Mouse (Mus musculus) limb, embryonic 13.5 days (tissue): ENCODE measurements around the gene Spag9. TPM values are rescaled to one million over a fixed set of nuclear protein-coding genes. Genes with fewer than 3 reads are reported as not detected.
"Not testable (repeated sequence)": the region's sequence is repeated elsewhere in the genome, so short reads cannot be mapped to it uniquely, and the experiment has no call there.

ENCODE experiments used
- ATAC-seq: fragments of 200-750 bp; cut with Nextera tagmentation; 2 replicates; pipeline ENCODE4 v1.8.0; 2017; ENCODE audit warnings: low read depth, moderate number of reproducible peaks, moderate TSS enrichment; ENCODE audit not compliant: low FRiP score
- H3K27ac ChIP-seq: fragments of 300-500 bp; sonication (generic); 2 replicates; pipeline ENCODE4 v1.5.1; 2015; ENCODE audit warnings: inconsistent platforms, mild to moderate bottlenecking, moderate library complexity
- H3K27me3 ChIP-seq: fragments of 300-500 bp; sonication (generic); 2 replicates; pipeline ENCODE4 v1.6.1; 2015; ENCODE audit warnings: mild to moderate bottlenecking, inconsistent platforms
- H3K36me3 ChIP-seq: fragments of 300-500 bp; sonication (generic); 2 replicates; pipeline ENCODE4 v1.6.1; 2015; ENCODE audit warnings: inconsistent platforms, mild to moderate bottlenecking, moderate library complexity
- H3K4me1 ChIP-seq: fragments of 300-500 bp; sonication (generic); 2 replicates; pipeline ENCODE4 v1.6.1; 2015; ENCODE audit warnings: inconsistent platforms
- H3K4me2 ChIP-seq: fragments of 300-500 bp; sonication (generic); replicated peaks from 2 replicates; pipeline ENCODE4 v1.6.1; 2015; ENCODE audit warnings: inconsistent platforms, mild to moderate bottlenecking, moderate library complexity
- H3K4me3 ChIP-seq: fragments of 300-500 bp; sonication (generic); 2 replicates; pipeline ENCODE4 v1.5.1; 2015; ENCODE audit warnings: moderate library complexity, mild to moderate bottlenecking, inconsistent platforms
- H3K9ac ChIP-seq: fragments of 300-500 bp; sonication (generic); 2 replicates; pipeline ENCODE4 v1.6.1; 2015; ENCODE audit warnings: mild to moderate bottlenecking, inconsistent platforms
- H3K9me3 ChIP-seq: fragments of 300-500 bp; sonication (generic); 2 replicates; pipeline ENCODE4 v1.6.1; 2016; ENCODE audit warnings: inconsistent platforms
- WGBS: fragments of 180-500 bp; shearing (Covaris S2); methylation state at CpG from one replicate; pipeline ENCODE4 v1.1.7; 2015; 5-methylcytosine and 5-hydroxymethylcytosine counted together
- polyA plus RNA-seq: library from polyadenylated mRNA; unstranded; fragments of >200 nt; fragmentation: Nextera tagmentation; extraction: Ambion mirVana; gene quantifications from 2 replicates; pipeline ENCODE4 v1.2.1, GENCODE M21; 2015

Gene Spag9
- polyA plus RNA-seq, 1 experiment from 2014 or later, result 44.1 TPM

DNA sequence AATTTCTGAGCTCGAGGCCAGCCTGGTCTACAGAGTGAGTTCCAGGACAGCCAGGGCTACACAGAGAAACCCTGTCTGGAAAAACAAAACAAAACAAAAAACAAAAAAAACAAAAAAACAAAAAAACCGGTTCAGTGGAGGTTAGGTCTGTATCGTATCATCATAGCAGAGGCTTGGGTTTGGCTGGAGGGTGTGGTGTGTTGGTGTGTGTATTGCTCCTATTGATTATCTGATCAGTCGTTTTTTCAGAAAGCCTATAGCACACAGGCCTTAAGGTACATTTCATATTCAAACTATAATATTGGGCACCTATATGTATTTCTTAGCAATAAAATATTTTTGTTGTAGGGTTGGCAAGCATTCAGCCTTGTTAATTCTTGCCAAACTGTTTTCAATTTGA, 36.2 kb downstream of the Spag9 start:
- H3K9me3 ChIP-seq, result no peaks in the 10 kb centered on the region
- no peak overlapping the region for H3K4me3 ChIP-seq
- no peaks in the 10 kb centered on the region for H3K4me1 ChIP-seq
- WGBS, result 85% methylated on average over 4 of the region's 4 CpGs
- H3K36me3 ChIP-seq, result no peaks in the 10 kb centered on the region
- H3K9ac ChIP-seq, result no peak overlapping the region
- H3K27me3 ChIP-seq, result no peaks in the 10 kb centered on the region
- no peak overlapping the region for H3K4me2 ChIP-seq
- no peak overlapping the region for H3K27ac ChIP-seq
- ATAC-seq, result no peak

DNA sequence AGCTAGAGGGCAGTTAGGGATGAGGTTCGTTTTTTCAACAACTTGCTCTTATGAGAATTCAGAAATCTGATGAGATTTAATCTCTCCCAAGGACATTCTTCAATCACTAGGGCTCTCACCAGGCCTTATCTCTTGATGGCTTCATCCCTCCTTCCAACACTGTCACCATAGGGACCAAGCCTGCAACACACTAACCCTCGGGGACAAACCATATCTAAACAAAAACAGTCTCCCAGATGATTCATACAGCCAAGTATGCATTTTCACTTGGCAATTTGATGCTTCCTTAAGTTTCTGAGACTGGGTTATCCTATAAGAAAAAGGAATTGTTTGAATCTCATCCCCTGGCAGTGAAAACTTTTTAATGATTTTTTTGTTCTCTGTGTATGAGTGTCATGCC, 37.1 kb downstream of the Spag9 start:
- no peak overlapping the region for H3K9ac ChIP-seq
- H3K4me3 ChIP-seq, result no peak overlapping the region
- no peaks in the 10 kb centered on the region for H3K36me3 ChIP-seq
- H3K4me2 ChIP-seq, result no peak overlapping the region
- H3K27me3 ChIP-seq, result no peaks in the 10 kb centered on the region
- ATAC-seq, result no peak
- H3K9me3 ChIP-seq, result no peaks in the 10 kb centered on the region
- H3K4me1 ChIP-seq, result no peaks in the 10 kb centered on the region
- H3K27ac ChIP-seq, result no peak overlapping the region
- 80% methylated on average over 2 of the region's 2 CpGs for WGBS

DNA sequence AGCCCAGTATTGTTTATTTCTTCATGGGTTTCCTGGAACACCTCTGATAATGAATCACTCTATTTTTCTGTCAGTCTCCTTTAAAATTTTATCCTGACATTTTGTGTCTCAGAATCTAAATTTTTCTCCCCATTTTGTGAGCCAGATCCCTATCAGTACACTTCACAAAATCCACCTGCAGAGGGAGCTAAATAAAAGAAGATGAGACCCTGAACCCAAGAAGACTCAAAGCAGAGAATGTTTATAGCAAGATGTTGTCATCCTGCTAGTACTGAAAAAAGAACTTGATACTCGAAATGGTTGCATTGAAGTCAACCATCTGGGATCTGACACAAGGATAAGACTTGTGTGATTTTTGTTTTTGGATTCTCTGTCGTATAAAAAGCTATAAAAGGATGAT, 40.1 kb downstream of the Spag9 start:
- no peak for ATAC-seq
- WGBS, result 48% methylated on average over 2 of the region's 2 CpGs
- Histone ChIP-seq H3K36me3 (no peaks in the 10 kb centered on the region), H3K9ac (no peak overlapping the region), H3K4me1 (no peaks in the 10 kb centered on the region), H3K9me3 (no peaks in the 10 kb centered on the region), H3K27ac (no peak overlapping the region), H3K4me3 (no peak overlapping the region), H3K27me3 (no peaks in the 10 kb centered on the region), H3K4me2 (no peak overlapping the region)

DNA sequence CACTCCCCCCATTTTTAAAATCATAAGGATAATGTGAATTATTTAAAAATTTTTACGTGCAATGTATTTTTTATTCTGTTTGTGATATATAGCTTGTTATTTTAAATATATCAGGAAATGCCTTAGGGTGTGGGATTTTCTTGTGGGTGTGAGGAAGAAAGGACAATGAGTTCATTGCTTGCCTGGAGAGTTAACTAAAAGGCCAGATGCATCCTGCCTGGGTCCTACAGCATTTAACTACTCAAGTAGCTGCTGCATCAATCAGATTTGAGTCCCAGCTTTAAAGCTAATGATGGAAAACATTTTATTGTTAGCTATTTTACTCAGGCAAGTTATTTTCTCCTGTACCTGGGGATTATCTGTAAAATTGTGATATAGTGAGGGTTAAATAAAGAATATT, 45.6 kb downstream of the Spag9 start:
- H3K4me1 ChIP-seq, result 0 out of 2 replicates have a peak, but pooled peaks cover 3% of the 10 kb centered on the region
- H3K4me3 ChIP-seq, result no peak overlapping the region
- H3K9ac ChIP-seq, result no peak overlapping the region
- H3K27me3 ChIP-seq, result no peaks in the 10 kb centered on the region
- H3K27ac ChIP-seq, result no peak overlapping the region
- 76% methylated on average over 1 of the region's 1 CpGs for WGBS
- H3K4me2 ChIP-seq, result no peak overlapping the region
- no peaks in the 10 kb centered on the region for H3K36me3 ChIP-seq
- no peak for ATAC-seq
- no peaks in the 10 kb centered on the region for H3K9me3 ChIP-seq

DNA sequence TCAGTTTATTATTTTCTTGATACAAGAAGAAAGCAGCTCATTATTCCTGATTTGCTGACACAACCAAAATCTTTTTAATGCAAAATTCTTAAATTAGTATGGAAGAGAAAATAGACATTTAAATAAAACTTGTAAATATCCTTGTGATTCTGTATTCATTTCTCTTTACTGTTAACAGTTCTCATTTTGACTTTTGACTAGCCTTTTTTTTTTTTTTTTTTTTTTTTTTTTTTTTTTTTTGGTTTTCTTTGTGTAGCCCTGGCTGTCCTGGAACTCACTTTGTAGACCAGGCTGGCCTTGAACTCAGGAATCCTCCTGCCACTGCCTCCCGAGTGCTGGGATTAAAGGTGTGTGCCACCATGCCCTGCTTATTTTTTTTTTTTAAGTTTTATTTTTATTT, 46.4 kb downstream of the Spag9 start:
- not testable (repeated sequence) for H3K9me3 ChIP-seq, H3K4me3 ChIP-seq, H3K4me1 ChIP-seq, H3K27ac ChIP-seq, H3K9ac ChIP-seq, ATAC-seq, H3K4me2 ChIP-seq, H3K36me3 ChIP-seq, H3K27me3 ChIP-seq
- WGBS, result 92% methylated on average over 1 of the region's 1 CpGs

DNA sequence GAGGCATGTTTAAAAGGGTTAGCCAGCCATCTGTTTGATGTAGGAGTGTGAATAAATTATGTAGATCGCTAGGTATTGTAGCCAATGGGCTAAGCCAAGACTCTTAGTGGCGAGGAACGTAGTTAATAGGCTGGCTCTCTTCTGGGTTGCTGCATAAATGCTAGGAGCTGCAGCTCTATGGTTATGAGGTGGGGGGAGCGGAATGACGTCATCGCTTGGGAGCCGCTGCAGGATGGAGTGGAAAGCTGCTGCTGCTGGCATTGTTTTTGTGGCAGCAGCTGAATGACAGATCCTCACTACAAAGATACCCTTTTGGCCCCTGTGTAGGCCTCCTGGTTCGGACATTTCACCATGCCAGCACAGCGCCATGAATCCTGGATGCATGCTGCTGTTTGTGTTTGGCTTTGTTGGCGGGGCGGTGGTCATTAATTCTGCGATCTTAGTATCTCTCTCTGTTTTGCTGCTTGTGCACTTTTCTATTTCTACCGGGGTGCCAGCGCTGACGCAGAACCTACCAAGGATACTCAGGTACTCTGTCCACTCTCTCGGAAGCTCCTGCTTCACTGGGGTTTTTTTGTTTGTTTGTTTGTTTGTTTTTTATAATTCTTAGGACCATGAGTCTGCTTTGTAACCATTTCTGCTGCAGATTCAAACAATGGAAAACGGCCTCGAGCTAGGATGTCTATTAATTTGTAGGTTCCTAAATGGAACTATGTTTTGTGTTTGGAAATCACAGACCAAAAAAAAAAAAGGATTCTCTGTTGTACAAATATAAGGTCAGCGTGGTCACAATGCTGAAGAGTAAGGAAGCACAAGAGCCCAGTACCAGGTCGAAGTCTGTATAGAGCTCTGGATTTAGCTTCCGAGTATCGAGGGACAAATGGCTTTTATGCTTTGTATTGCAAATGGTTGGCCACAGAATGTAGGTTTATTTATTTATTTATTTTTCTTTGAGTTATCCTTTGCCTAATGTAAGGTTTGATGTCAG, 48.4 kb downstream of the Spag9 start:
- ATAC-seq, result peak; percentile 98
- WGBS, result 4% methylated on average over 22 of the region's 22 CpGs
- H3K4me2 ChIP-seq, result peak overlapping the region; percentile 74
- H3K27me3 ChIP-seq, result no peaks in the 10 kb centered on the region
- no peaks in the 10 kb centered on the region for H3K9me3 ChIP-seq
- H3K27ac ChIP-seq, result peak overlapping the region; percentile 65; the same call in 1 of the 2 replicates
- H3K4me1 ChIP-seq, result 0 out of 2 replicates have a peak, but pooled peaks cover 6% of the 10 kb centered on the region
- peak overlapping the region; percentile 58 for H3K4me3 ChIP-seq
- H3K36me3 ChIP-seq, result peaks cover 9% of the 10 kb centered on the region
- peak overlapping the region; percentile 72 for H3K9ac ChIP-seq

DNA sequence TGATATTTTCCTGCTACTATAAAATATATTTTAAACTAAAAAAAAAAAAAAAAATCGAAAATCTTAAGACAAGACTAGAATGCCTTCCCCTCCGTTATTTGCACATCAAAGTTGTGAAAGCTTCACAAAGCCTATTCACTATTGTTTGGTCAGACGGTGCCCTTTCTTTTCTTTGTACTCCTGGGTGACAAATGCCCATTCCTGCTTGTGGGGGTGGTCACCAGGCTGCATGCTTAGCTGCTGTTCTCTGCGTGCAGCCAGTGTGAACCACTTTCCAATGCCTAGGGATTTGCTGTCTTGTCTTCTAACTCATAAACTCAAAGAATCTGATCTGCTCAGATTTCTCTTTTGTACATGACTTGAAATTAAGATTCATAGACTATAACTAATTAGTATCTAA, 49.1 kb downstream of the Spag9 start:
- peak overlapping the region; percentile 58 for H3K4me3 ChIP-seq
- ATAC-seq, result no peak
- WGBS, result 9% methylated on average over 4 of the region's 4 CpGs
- 0 out of 2 replicates have a peak, but pooled peaks cover 6% of the 10 kb centered on the region for H3K4me1 ChIP-seq
- peak overlapping the region; percentile 45; the same call in 1 of the 2 replicates for H3K9ac ChIP-seq
- no peak overlapping the region; the same call in 1 of the 2 replicates for H3K27ac ChIP-seq
- H3K27me3 ChIP-seq, result no peaks in the 10 kb centered on the region
- H3K36me3 ChIP-seq, result peaks cover 14% of the 10 kb centered on the region
- H3K4me2 ChIP-seq, result peak overlapping the region; percentile 74
- H3K9me3 ChIP-seq, result no peaks in the 10 kb centered on the region

DNA sequence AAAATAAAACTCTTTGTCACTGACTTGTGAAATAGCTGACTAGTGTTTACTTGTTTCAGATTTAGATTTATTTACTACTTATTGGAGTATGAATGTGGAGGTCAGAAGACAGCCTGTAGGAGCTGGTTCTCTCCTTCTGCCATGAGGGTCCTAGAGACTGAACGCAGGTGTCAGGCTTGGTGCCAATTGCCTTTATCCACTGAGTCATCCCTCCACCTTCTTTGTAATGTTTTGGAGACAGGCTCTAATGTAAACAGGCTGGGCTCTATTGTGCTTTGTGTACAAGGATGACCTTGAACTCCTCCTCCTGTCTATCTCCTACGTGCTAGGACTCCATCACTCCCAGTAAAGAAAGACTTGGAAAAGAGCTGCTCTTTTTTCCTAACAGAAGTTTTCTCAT, 51.4 kb downstream of the Spag9 start:
- Histone ChIP-seq H3K27ac (no peak overlapping the region), H3K27me3 (no peaks in the 10 kb centered on the region), H3K36me3 (peaks cover 26% of the 10 kb centered on the region), H3K9ac (no peak overlapping the region), H3K9me3 (no peaks in the 10 kb centered on the region), H3K4me2 (no peak overlapping the region), H3K4me1 (0 out of 2 replicates have a peak, but pooled peaks cover 6% of the 10 kb centered on the region), H3K4me3 (no peak overlapping the region)
- WGBS, result 80% methylated on average over 2 of the region's 2 CpGs
- no peak for ATAC-seq

DNA sequence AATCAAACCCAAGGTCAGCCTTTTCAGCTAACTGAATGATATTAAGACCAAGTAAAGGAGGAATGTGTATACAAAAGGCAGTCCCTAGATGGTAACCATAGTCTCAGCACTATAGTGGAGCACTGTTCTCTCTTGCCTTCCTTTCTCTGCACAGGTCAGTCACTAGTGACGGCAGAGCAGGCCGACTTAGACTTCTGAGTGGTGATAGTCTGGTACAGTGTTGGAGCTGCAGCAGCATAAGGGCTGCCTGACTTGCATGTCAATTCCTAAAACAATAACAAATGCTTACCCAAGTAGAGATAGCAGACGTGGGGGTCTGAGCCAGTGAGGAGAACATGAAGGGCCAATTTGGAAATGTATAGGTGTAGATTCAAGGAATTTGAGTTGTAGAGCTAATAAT, 58.3 kb downstream of the Spag9 start:
- 91% methylated on average over 3 of the region's 3 CpGs for WGBS
- H3K9me3 ChIP-seq, result no peaks in the 10 kb centered on the region
- H3K4me3 ChIP-seq, result no peak overlapping the region
- H3K36me3 ChIP-seq, result peaks cover 40% of the 10 kb centered on the region
- H3K27me3 ChIP-seq, result no peaks in the 10 kb centered on the region
- H3K4me2 ChIP-seq, result no peak overlapping the region
- ATAC-seq, result no peak
- H3K27ac ChIP-seq, result no peak overlapping the region
- no peaks in the 10 kb centered on the region for H3K4me1 ChIP-seq
- H3K9ac ChIP-seq, result no peak overlapping the region

DNA sequence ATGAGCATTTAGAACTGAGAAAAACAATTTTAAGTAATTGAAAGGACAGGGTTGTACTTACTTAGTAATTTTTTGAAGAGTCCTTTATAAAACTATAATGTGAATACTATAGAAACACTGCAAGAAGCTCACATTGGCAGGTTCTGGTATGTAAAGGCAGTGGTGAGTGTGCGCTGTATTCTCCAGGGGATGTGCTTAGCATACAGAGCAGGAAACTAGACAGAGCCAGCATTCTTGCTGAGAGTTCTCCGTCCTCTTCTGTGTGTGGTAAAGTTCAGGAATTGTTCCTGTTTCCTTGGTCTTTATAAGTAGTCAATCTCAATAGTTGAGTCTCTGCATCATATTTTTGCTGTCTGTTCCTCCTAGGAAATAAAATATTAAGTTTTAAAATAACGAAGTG, 59.0 kb downstream of the Spag9 start:
- Histone ChIP-seq H3K9me3 (no peaks in the 10 kb centered on the region), H3K4me3 (no peak overlapping the region), H3K9ac (no peak overlapping the region), H3K4me2 (no peak overlapping the region), H3K4me1 (no peaks in the 10 kb centered on the region), H3K27ac (no peak overlapping the region), H3K27me3 (no peaks in the 10 kb centered on the region), H3K36me3 (peaks cover 42% of the 10 kb centered on the region)
- 86% methylated on average over 3 of the region's 3 CpGs for WGBS
- ATAC-seq, result no peak

DNA sequence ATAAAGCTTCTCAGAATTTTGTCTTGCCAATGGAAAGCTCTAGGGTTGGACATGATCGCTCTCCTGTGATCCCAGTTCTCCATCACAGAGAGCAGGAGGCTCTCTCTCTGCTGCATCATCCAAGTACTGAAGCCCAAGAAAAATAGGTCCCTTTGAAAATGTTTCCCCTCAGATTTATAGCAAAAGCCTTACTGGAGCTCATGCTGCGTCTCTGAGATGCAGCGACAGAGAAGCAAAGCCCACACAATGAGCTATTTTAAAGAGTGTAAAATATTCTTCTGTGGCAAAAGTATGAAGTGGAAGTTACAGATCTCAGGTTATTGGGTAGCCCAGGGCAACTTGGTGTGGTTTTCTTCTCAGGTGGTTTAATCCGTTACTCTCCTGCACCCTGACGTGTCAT, 68.0 kb downstream of the Spag9 start:
- H3K4me2 ChIP-seq, result no peak overlapping the region
- peaks cover 43% of the 10 kb centered on the region for H3K36me3 ChIP-seq
- H3K4me3 ChIP-seq, result no peak overlapping the region
- H3K27ac ChIP-seq, result no peak overlapping the region
- no peaks in the 10 kb centered on the region for H3K27me3 ChIP-seq
- no peaks in the 10 kb centered on the region for H3K9me3 ChIP-seq
- no peaks in the 10 kb centered on the region for H3K4me1 ChIP-seq
- 92% methylated on average over 5 of the region's 5 CpGs for WGBS
- no peak for ATAC-seq
- H3K9ac ChIP-seq, result no peak overlapping the region

DNA sequence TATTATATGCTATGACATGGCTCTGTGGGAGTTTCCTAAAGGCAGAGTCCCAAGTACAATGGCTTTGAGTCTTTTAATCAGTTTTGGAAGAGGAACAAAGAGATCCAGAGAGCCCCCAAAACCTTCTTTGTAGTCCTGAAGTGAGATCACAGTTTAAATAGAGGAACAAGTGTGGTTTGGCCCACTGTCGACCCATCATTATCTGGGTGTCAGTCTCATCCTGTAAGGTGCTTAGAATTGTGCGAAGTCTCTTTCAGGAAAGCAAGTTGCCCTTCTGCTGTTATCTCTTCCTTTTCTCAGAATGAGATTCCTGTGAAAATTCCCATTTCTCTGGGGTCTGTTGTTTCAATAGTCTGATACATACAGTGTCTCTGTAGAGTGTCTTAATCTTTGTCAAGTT, 74.6 kb downstream of the Spag9 start:
- Histone ChIP-seq H3K4me1 (no peaks in the 10 kb centered on the region), H3K4me2 (no peak overlapping the region), H3K27me3 (no peaks in the 10 kb centered on the region), H3K4me3 (no peak overlapping the region), H3K36me3 (peaks cover 38% of the 10 kb centered on the region), H3K9ac (no peak overlapping the region), H3K9me3 (no peaks in the 10 kb centered on the region), H3K27ac (no peak overlapping the region)
- ATAC-seq, result no peak
- WGBS, result 97% methylated on average over 2 of the region's 2 CpGs
